Mouse (Mus musculus) lung, postnatal 25 days (tissue): Measurements from ENCODE around the gene Kcng4.

ENCODE experiments used
- DNase-seq: peaks from one replicate; pipeline ENCODE4 v3.0.0; 2022; ENCODE audit warnings: low spot score

Kcng4 gene

GRCm38 (mm10) chr8:119641058-119641457 is 5.6 kb upstream of the Kcng4 start:
- no peak for DNase-seq

GRCm38 (mm10) chr8:119639798-119640197 is 4.3 kb upstream of the Kcng4 start:
- no peak for DNase-seq

- DNase-seq: no peak
Measured at GRCm38 (mm10) chr8:119638261-119638660, 2.8 kb upstream of the Kcng4 start.

- DNase-seq: no peak
Measured at GRCm38 (mm10) chr8:119637381-119637780, 1.9 kb upstream of the Kcng4 start.

GRCm38 (mm10) chr8:119636766-119637165 is 1.3 kb upstream of the Kcng4 start:
- DNase-seq: no peak

- DNase-seq: no peak
Measured at GRCm38 (mm10) chr8:119635958-119636357, 478 bp upstream of the Kcng4 start.

GRCm38 (mm10) chr8:119634616-119635336 is 704 bp downstream of the Kcng4 start:
- no peak for DNase-seq

- DNase-seq: no peak
Measured at GRCm38 (mm10) chr8:119632909-119633308, 2.6 kb downstream of the Kcng4 start.

- DNase-seq: no peak
Measured at GRCm38 (mm10) chr8:119632246-119632645, 3.2 kb downstream of the Kcng4 start.

GRCm38 (mm10) chr8:119630841-119631240 is 4.6 kb downstream of the Kcng4 start:
- DNase-seq: no peak

- no peak for DNase-seq
Measured at GRCm38 (mm10) chr8:119627613-119628359, 7.7 kb downstream of the Kcng4 start.

GRCm38 (mm10) chr8:119627199-119627598 is 8.3 kb downstream of the Kcng4 start:
- DNase-seq: no peak

- DNase-seq: no peak
Measured at GRCm38 (mm10) chr8:119625788-119626187, 9.7 kb downstream of the Kcng4 start.

GRCm38 (mm10) chr8:119624916-119625315 is 10.6 kb downstream of the Kcng4 start:
- no peak for DNase-seq

- no peak for DNase-seq
Measured at GRCm38 (mm10) chr8:119623744-119624143, 11.7 kb downstream of the Kcng4 start.

- DNase-seq: no peak
Measured at GRCm38 (mm10) chr8:119623061-119623460, 12.4 kb downstream of the Kcng4 start.

- DNase-seq: no peak
Measured at GRCm38 (mm10) chr8:119622555-119622954, 12.9 kb downstream of the Kcng4 start.

GRCm38 (mm10) chr8:119620848-119621465 is 14.5 kb downstream of the Kcng4 start:
- no peak for DNase-seq

GRCm38 (mm10) chr8:119620116-119620840 is 15.2 kb downstream of the Kcng4 start:
- no peak for DNase-seq

- no peak for DNase-seq
Measured at GRCm38 (mm10) chr8:119618887-119619286, 16.6 kb downstream of the Kcng4 start.

GRCm38 (mm10) chr8:119617586-119617985 is 17.9 kb downstream of the Kcng4 start:
- DNase-seq: no peak

GRCm38 (mm10) chr8:119616811-119617210 is 18.7 kb downstream of the Kcng4 start:
- DNase-seq: no peak
